Mouse (Mus musculus): Measurements from ENCODE around the gene Tnrc6c.

The Tnrc6c gene

DNA sequence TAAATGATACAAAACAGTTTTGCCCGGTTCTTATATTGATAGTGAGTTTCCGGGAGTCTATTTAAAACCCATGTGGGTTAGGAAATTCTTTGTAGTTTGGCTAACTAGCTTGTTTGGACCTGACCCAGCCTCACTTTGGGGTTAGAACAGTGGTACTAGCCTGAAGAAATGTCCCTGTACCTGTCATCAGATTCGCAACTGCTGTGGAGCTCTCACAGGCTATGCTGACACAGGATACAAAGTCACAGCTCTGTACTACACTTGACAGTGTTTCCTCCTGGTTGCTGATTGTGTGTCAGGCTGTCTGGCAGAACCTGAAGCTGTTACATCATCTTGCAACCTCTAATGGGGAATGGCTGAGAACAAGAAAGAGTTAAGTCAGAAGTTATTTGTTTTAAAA lies 75.3 kb downstream of the Tnrc6c start:
- DNase-seq (ENCODE audit: low spot score): no peak

DNA sequence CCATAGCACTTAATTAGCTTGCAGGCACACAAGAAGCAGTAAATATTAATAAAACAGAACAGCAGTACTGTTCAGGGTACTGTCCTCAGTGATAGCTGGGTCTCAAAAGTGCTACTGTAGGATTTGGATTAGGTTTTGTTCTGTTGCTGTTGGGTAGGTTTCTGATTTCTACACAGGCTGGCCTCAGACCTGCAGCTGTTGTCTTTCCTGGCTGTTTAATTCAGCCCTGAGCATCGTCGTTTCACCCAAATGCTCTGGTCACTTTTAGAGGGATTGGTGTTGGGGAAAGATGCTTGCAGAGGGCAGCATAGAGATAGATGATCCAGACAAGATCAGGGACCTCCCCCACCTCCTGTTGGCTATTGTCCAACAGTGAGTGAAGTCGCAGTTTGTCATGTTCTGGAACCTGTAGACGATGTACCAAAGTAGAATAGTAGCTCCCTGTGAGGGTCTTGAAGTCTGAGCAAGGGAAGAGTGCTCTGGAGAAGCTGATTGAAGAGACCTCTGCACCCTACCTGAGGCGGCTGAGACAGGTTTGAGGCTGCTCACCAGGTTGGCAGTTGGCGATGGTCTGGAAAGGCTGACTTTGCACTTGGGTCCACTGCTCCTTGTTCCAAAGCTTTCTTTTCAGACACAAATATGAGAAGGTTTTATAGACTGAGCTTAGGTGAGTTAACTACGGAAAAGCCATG lies 75.9 kb downstream of the Tnrc6c start:
- no peak for DNase-seq (ENCODE audit: low spot score)

GRCm38 (mm10) chr11:117730490-117730838 lies 76.4 kb downstream of the Tnrc6c start:
- DNase-seq (ENCODE audit: low spot score): no peak

DNA sequence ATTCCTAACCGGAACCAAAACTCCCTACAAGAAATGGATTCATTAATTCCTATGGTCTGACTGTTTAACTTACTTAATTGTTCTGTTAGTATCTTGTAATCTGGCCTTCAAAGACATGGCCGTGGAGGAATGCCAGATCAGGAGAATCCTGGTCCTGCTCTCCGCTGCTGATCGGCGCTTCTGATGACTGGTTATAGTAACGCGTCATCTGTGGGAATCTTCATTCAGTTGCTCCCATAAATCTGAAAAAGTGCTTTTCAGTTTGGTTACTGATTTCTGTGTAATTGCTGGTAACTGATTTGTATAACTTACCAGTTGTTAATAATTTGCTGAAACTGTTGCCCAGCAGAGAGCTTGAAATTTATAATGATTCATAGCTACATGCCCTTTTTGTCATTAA lies 77.4 kb downstream of the Tnrc6c start:
- no peak for DNase-seq (ENCODE audit: low spot score)

DNA sequence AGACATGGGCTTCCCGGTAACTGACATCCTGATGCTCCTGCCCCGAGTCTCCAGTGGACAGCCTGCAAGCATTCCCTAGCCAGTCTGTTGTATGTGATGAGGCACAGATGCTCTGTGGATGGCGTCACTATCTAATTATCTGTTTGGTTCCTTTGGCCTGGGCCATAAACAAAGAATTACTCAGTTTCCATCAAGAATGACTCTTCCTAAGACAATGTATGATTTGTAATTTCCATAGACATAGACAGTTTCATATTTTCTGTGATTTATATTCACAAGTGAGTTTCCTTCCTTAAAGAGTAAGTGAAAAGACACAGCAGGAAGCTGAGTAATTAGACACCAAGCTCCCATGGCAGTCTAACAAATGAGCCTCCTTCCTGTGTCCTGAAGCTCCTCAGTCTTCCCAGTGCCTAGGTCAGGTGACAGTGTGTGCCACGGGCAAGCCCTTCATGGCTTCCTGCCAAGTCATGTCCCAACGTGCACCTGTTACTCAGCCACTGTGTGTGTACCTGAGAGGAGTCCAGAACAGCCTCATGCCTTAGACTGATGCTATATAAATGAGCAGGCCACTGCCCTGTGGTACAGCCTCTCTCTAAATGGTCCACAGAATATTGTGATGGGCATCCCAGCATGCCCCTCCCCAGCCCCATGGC lies 82.1 kb downstream of the Tnrc6c start:
- DNase-seq (ENCODE audit: low spot score): peak; percentile 66

GRCm38 (mm10) chr11:117738123-117738522 lies 84.0 kb downstream of the Tnrc6c start:
- DNase-seq (ENCODE audit: low spot score): no peak

- DNase-seq (ENCODE audit: low spot score): no peak
Observed at GRCm38 (mm10) chr11:117741128-117741527, 87.0 kb downstream of the Tnrc6c start.

- DNase-seq (ENCODE audit: low spot score): no peak
Observed at GRCm38 (mm10) chr11:117742243-117742642, 88.2 kb downstream of the Tnrc6c start.

GRCm38 (mm10) chr11:117742715-117743114 lies 88.6 kb downstream of the Tnrc6c start:
- DNase-seq (ENCODE audit: low spot score): no peak

DNA sequence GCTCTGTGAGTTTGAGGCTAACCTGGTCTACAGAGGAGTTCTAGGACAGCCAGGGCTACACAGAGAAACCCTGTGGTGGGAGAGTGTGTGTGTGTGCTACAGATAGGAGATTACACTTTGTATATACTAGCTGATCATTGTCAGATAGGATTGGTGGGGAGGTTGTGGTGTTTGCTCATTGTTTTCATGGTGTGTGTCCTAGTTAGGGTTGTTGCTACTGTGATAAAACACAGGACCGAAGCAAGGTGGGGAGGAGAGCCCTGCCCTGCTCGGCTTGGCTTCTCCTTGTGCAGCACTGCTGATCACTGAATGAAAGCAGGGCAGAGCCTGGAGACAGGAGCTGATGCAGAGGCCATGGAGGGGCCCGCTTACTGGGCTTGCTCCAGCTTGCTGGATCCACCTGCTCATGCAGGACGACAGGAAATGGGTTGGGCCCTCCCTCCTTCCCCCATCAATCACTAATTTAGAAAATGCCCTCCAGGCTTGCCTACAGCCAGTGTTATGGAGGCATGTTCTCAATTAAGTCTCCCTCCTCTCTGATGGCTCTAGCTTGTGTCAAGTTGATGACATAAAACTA lies 89.5 kb downstream of the Tnrc6c start:
- peak; percentile 57 for DNase-seq (ENCODE audit: low spot score)

DNA sequence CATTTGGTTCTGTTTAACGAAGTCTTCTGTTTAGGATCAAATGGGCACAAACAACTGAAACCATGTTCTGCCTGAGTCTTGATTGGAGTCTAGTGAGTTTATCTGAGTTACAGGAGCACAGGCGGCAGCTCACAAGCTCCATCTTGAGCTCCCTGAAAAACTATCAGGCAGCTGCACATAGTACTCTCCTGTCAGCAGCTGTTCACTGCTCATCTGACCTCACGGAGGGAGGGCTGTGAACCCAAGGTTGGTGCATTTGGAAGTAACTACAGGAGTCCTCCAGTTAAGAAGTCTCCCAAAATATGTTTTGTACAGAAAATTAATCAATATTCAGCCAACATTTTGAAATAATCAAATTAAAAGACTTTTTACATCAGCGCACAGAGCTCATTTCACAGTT lies 94.5 kb downstream of the Tnrc6c start:
- DNase-seq (ENCODE audit: low spot score): no peak

DNA sequence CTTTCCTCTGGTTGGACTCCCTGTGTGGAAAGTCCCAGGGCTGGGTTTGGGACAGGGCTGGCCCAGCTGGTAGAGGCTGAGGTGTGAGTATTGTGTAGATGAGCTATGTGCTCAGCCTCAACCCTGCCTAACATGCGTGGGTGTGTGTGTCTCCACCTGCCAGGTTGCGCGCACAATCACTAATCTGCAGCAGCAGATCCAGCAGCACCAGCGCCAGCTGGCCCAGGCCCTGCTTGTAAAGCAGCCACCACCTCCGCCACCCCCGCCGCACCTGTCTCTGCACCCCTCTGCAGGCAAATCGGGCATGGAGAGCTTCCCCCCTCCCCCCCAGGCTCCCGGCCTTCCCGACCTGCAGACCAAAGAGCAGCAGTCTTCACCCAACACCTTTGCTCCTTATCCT lies 95.3 kb downstream of the Tnrc6c start:
- DNase-seq (ENCODE audit: low spot score): no peak

DNA sequence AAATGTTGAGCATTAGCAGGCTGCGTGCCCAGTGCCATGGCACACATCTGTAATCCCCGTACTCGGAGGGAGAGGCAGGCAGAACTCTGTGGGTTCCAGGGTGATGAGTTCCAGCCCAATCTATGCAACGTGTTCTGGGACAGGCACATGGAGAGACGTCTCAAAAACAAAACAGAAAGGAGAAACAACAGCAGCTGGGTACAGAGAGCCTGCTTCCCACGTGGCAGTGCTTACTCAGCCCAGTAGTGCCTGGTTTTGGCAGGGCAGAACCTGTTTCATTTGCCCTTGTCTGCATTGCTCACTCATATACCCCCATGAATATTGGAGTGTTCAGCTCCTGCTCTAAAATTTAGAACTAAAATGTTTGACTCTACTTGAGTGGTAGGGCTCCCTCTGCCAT lies 97.5 kb downstream of the Tnrc6c start:
- no peak for DNase-seq (ENCODE audit: low spot score)

DNA sequence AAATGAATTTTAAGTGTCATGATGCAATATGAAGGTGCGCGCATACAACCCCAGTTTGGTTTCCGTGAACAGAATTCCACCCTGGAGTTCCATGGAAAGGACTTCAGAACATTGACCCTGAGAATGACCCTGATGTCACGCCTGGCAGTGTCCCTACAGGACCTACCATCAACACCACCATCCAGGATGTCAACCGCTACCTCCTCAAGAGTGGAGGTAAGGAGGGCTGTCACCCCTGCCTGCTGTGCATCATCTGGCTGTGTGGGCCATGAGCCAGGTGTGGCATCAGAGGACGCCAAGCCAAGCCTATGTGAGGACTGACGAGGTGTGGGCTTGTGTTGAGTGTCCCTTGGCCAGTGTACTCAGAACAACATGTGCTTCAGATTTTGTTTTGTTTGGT lies 101.8 kb downstream of the Tnrc6c start:
- no peak for DNase-seq (ENCODE audit: low spot score)

DNA sequence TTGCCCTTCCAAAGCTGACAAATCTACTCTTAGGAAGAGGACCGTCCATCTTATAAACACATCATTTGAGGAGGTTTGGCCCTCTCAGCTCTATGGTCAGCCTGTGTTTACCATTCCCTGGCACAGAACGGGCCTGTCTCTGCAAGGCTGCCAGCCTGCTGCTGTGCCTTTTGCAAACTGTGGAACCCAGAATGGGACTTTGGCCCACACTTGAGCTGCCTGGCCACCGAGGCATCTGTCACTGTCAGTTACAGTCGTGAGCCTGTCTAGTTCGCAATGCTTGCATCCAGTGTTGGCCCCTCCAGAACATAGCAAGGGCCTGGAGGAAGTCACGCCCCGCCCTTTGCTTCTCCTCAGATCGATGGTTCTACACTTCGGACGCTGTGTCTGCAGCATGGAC lies 105.2 kb downstream of the Tnrc6c start:
- no peak for DNase-seq (ENCODE audit: low spot score)

GRCm38 (mm10) chr11:117760374-117761119 lies 106.5 kb downstream of the Tnrc6c start:
- no peak for DNase-seq (ENCODE audit: low spot score)

DNA sequence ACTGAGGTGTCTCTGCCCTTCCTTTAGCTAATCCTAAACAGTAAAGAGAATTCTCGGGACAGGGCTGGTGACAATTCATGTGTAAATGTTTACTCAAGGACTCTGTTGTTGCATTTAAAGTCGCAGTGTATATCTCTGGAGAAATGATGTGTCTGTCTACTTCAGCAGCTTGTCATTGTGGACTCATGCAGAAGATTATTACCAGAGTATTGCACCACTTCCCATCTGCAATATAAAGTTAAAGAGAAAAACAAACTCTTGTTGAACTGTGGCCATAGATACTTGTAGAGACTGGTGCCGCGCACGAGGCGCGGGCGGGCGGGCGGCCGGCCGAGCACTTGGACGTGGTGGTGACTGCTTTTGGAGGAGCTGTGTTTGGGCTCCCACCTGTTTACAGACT lies 107.7 kb downstream of the Tnrc6c start:
- no peak for DNase-seq (ENCODE audit: low spot score)

GRCm38 (mm10) chr11:117762246-117762645 lies 108.2 kb downstream of the Tnrc6c start:
- DNase-seq (ENCODE audit: low spot score): no peak

DNA sequence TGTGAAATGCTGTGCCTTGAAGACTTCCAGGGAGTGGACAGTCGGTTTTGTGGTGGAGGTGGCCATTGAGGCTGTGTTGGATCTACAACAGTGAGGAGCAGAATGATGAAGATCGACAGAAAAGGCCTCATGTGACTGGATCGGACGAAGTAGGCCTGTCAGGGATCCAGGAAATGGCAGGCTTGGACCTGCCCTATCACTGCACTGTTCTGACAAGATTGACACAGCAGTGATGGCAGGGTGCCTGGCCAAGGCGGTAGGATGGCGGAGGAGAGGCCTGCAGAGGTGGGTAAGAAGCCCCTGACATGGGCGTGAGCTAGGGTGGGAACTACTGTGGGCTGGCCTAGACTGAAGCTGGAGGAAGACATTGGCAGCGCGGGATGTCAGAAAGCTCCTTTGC lies 110.2 kb downstream of the Tnrc6c start:
- DNase-seq (ENCODE audit: low spot score): peak; percentile 46

GRCm38 (mm10) chr11:117765361-117765760 lies 111.3 kb downstream of the Tnrc6c start:
- DNase-seq (ENCODE audit: low spot score): no peak

DNA sequence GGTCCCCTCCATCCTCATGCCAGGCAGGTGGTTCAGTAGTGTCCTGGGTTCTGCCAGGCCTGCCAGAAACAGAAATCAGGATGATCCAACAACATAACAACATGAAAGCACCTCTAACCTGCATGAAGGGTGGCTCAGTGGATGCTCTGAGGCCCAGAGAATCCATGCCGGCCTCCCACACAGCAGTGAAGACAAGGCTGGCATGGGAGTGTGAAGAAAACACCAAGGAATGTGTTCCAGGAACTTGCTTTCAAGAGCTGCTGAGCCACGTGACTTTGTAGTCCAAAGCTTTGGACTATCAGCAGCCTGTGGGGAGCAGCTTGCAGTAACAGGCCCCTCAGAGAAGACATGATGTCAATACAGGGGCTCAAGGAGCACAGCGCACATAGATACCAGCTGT lies 112.2 kb downstream of the Tnrc6c start:
- DNase-seq (ENCODE audit: low spot score): no peak

DNA sequence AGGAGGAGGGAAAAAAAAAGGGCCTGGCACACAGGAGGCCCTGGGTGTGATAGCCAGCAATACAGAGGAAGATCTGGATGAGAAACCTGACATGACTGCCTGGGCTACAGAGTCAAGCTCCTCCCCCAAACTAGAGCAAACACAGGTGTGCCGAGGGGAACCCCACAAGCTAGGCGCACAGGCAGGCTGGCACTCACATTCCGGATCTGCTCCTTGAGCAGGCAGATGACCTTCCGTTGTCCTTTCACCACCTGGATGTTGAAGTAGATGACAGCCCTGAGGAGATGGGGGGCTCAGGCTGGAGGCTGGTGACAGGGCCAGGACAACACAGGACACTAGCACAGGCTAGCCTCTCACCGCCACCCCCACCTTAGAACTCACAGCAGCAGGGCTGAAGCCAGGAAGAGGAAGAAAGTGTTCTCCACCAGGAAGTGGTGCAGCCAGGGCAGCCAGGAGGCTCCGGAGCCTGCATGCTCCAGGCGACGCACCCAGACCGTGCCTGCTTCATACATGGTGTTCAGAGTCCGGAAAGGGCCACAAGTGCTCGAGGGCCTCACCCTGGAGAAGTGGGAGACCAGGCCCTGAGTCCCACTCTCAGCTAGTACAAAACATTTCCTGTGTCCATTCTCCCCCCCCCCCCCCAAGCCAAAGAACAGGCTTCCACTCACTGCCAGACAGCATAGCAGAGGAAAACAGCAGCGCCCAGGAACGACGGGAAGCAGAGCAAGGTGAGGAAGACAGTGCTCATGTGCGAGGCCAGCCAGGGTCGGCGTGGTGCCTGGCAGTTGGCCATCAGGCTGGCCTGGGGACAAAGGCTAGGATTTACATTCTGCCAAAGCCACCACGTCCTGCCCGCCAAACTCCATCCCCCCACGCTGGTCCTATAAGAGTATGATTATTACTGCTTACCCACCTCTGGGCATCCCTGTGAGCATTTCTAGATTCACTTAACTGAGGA lies 114.9 kb downstream of the Tnrc6c start:
- no peak for DNase-seq (ENCODE audit: low spot score)

All from urinary bladder, postnatal 14 days (tissue).